Mouse (Mus musculus) heart, embryonic 13.5 days (tissue): Measurements from ENCODE around the gene Ogfrl1. TPM values are rescaled to one million over a fixed set of nuclear protein-coding genes. Genes with fewer than 3 reads are reported as not detected.

ENCODE experiments used
- ATAC-seq: fragments of 200-750 bp; cut with Nextera tagmentation; 2 replicates; pipeline ENCODE4 v1.8.0; 2017; ENCODE audit warnings: moderate TSS enrichment; ENCODE audit not compliant: insufficient number of reproducible peaks, low FRiP score, low TSS enrichment; ENCODE audit errors: extremely low read depth
- H3K27ac ChIP-seq: fragments of 300-500 bp; sonication (generic); replicated peaks from 2 replicates; pipeline ENCODE4 v1.5.1; 2015; ENCODE audit warnings: moderate library complexity, mild to moderate bottlenecking, inconsistent platforms
- H3K27me3 ChIP-seq: fragments of 300-500 bp; sonication (generic); replicated peaks from 2 replicates; pipeline ENCODE4 v1.6.1; 2015; ENCODE audit warnings: mild to moderate bottlenecking, inconsistent platforms
- H3K36me3 ChIP-seq: fragments of 300-500 bp; sonication (generic); 2 replicates; pipeline ENCODE4 v1.6.1; 2015; ENCODE audit warnings: mild to moderate bottlenecking, inconsistent platforms
- H3K4me1 ChIP-seq: fragments of 300-500 bp; sonication (generic); 2 replicates; pipeline ENCODE4 v1.6.1; 2015; ENCODE audit warnings: inconsistent platforms
- H3K4me2 ChIP-seq: fragments of 300-500 bp; sonication (generic); 2 replicates; pipeline ENCODE4 v1.6.1; 2015; ENCODE audit warnings: inconsistent platforms, mild to moderate bottlenecking, moderate library complexity
- H3K4me3 ChIP-seq: fragments of 300-500 bp; sonication (generic); 2 replicates; pipeline ENCODE4 v1.5.1; 2015; ENCODE audit warnings: moderate library complexity, mild to moderate bottlenecking, inconsistent platforms
- H3K9ac ChIP-seq: fragments of 300-500 bp; sonication (generic); 2 replicates; pipeline ENCODE4 v1.6.1; 2015; ENCODE audit warnings: inconsistent platforms, mild to moderate bottlenecking, moderate library complexity
- H3K9me3 ChIP-seq: fragments of 300-500 bp; sonication (generic); 2 replicates; pipeline ENCODE4 v1.6.1; 2016; ENCODE audit warnings: inconsistent platforms
- WGBS: fragments of 180-500 bp; shearing (Covaris S2); methylation state at CpG from one replicate; pipeline ENCODE4 v1.1.7; 2015; ENCODE audit warnings: mixed read lengths; 5-methylcytosine and 5-hydroxymethylcytosine counted together
- polyA plus RNA-seq: library from polyadenylated mRNA; unstranded; fragments of >200 nt; fragmentation: Nextera tagmentation; extraction: Ambion mirVana; gene quantifications from 2 replicates; pipeline ENCODE4 v1.2.1, GENCODE M21; 2015

Gene Ogfrl1
- polyA plus RNA-seq, 1 experiment from 2014 or later, result 6.2 TPM

- Histone ChIP-seq H3K27me3 (no peaks in the 10 kb centered on the region), H3K4me2 (no peak overlapping the region), H3K9me3 (no peaks in the 10 kb centered on the region), H3K4me3 (no peak overlapping the region), H3K9ac (no peak overlapping the region), H3K27ac (no peak overlapping the region), H3K36me3 (no peaks in the 10 kb centered on the region), H3K4me1 (no peaks in the 10 kb centered on the region)
- ATAC-seq, result no peak
- 67% methylated on average over 4 of the region's 4 CpGs for WGBS
Measured at GRCm38 (mm10) chr1:23351756-23352155, 45.8 kb downstream of the Ogfrl1 start.

- H3K9ac ChIP-seq, result no peak overlapping the region
- 78% methylated on average over 3 of the region's 3 CpGs for WGBS
- no peak for ATAC-seq
Measured at GRCm38 (mm10) chr1:23345633-23346032, 51.9 kb downstream of the Ogfrl1 start.

GRCm38 (mm10) chr1:23342864-23343263 is 54.7 kb downstream of the Ogfrl1 start:
- Histone ChIP-seq H3K9me3 (no peaks in the 10 kb centered on the region), H3K4me1 (no peaks in the 10 kb centered on the region), H3K4me2 (no peak overlapping the region), H3K27me3 (no peaks in the 10 kb centered on the region), H3K4me3 (no peak overlapping the region), H3K27ac (no peak overlapping the region), H3K9ac (no peak overlapping the region), H3K36me3 (no peaks in the 10 kb centered on the region)
- ATAC-seq, result no peak
- WGBS, result 82% methylated on average over 4 of the region's 4 CpGs

More at GRCm38 (mm10) chr1:23345633-23346032, 51.9 kb downstream of the Ogfrl1 start:
- Histone ChIP-seq H3K36me3 (no peaks in the 10 kb centered on the region), H3K27me3 (no peaks in the 10 kb centered on the region), H3K9me3 (no peaks in the 10 kb centered on the region), H3K4me2 (no peak overlapping the region), H3K4me3 (no peak overlapping the region), H3K27ac (no peak overlapping the region), H3K4me1 (no peaks in the 10 kb centered on the region)

GRCm38 (mm10) chr1:23342224-23342623 is 55.3 kb downstream of the Ogfrl1 start:
- no peaks in the 10 kb centered on the region for H3K9me3 ChIP-seq
- H3K27me3 ChIP-seq, result no peaks in the 10 kb centered on the region
- H3K4me2 ChIP-seq, result no peak overlapping the region
- no peak overlapping the region for H3K9ac ChIP-seq
- 78% methylated on average over 3 of the region's 3 CpGs for WGBS
- H3K4me3 ChIP-seq, result no peak overlapping the region
- H3K36me3 ChIP-seq, result no peaks in the 10 kb centered on the region
- no peak overlapping the region for H3K27ac ChIP-seq
- ATAC-seq, result no peak
- H3K4me1 ChIP-seq, result no peaks in the 10 kb centered on the region

GRCm38 (mm10) chr1:23335726-23336363 is 61.7 kb downstream of the Ogfrl1 start:
- H3K27ac ChIP-seq, result no peak overlapping the region
- no peak overlapping the region for H3K4me3 ChIP-seq
- peak; percentile 44; the same call in 1 of the 2 replicates for ATAC-seq
- no peaks in the 10 kb centered on the region for H3K36me3 ChIP-seq
- no peaks in the 10 kb centered on the region for H3K9me3 ChIP-seq
- no peak overlapping the region for H3K4me2 ChIP-seq
- H3K27me3 ChIP-seq, result no peaks in the 10 kb centered on the region
- H3K4me1 ChIP-seq, result no peaks in the 10 kb centered on the region
- H3K9ac ChIP-seq, result no peak overlapping the region
- 74% methylated on average over 13 of the region's 13 CpGs for WGBS

GRCm38 (mm10) chr1:23335050-23335449 is 62.5 kb downstream of the Ogfrl1 start:
- WGBS, result 76% methylated on average over 4 of the region's 4 CpGs
- Histone ChIP-seq H3K4me1 (no peaks in the 10 kb centered on the region), H3K27me3 (no peaks in the 10 kb centered on the region), H3K4me2 (no peak overlapping the region), H3K36me3 (no peaks in the 10 kb centered on the region), H3K9ac (no peak overlapping the region), H3K4me3 (no peak overlapping the region), H3K27ac (no peak overlapping the region), H3K9me3 (no peaks in the 10 kb centered on the region)
- ATAC-seq, result no peak

GRCm38 (mm10) chr1:23332192-23332591 is 65.4 kb downstream of the Ogfrl1 start:
- H3K36me3 ChIP-seq, result no peaks in the 10 kb centered on the region
- H3K4me2 ChIP-seq, result no peak overlapping the region
- no peaks in the 10 kb centered on the region for H3K27me3 ChIP-seq
- no peak overlapping the region for H3K4me3 ChIP-seq
- H3K9me3 ChIP-seq, result no peaks in the 10 kb centered on the region
- H3K9ac ChIP-seq, result no peak overlapping the region
- no peaks in the 10 kb centered on the region for H3K4me1 ChIP-seq
- WGBS, result 70% methylated on average over 4 of the region's 4 CpGs
- H3K27ac ChIP-seq, result no peak overlapping the region
- ATAC-seq, result no peak

- ATAC-seq, result no peak
- WGBS, result 83% methylated on average over 7 of the region's 7 CpGs
- Histone ChIP-seq H3K9ac (no peak overlapping the region), H3K36me3 (no peaks in the 10 kb centered on the region), H3K27ac (no peak overlapping the region), H3K27me3 (no peaks in the 10 kb centered on the region), H3K9me3 (no peaks in the 10 kb centered on the region), H3K4me3 (no peak overlapping the region), H3K4me2 (no peak overlapping the region), H3K4me1 (peaks cover 11% of the 10 kb centered on the region; the same call in 1 of the 2 replicates)
Measured at GRCm38 (mm10) chr1:23325160-23325559, 72.4 kb downstream of the Ogfrl1 start.

GRCm38 (mm10) chr1:23324226-23324625 is 73.3 kb downstream of the Ogfrl1 start:
- 19% methylated on average over 5 of the region's 5 CpGs for WGBS
- no peak for ATAC-seq

GRCm38 (mm10) chr1:23323286-23323685 is 74.3 kb downstream of the Ogfrl1 start:
- Histone ChIP-seq H3K9ac (no peak overlapping the region), H3K27me3 (no peaks in the 10 kb centered on the region), H3K36me3 (no peaks in the 10 kb centered on the region), H3K4me2 (no peak overlapping the region), H3K27ac (no peak overlapping the region), H3K4me1 (peaks cover 11% of the 10 kb centered on the region; the same call in 1 of the 2 replicates), H3K9me3 (no peaks in the 10 kb centered on the region), H3K4me3 (no peak overlapping the region)
- 68% methylated on average over 11 of the region's 11 CpGs for WGBS
- ATAC-seq, result no peak

More at GRCm38 (mm10) chr1:23324226-23324625, 73.3 kb downstream of the Ogfrl1 start:
- Histone ChIP-seq H3K36me3 (no peaks in the 10 kb centered on the region), H3K4me1 (peaks cover 11% of the 10 kb centered on the region; the same call in 1 of the 2 replicates), H3K9ac (no peak overlapping the region), H3K4me2 (no peak overlapping the region), H3K9me3 (no peaks in the 10 kb centered on the region), H3K27me3 (no peaks in the 10 kb centered on the region), H3K4me3 (no peak overlapping the region), H3K27ac (no peak overlapping the region)

GRCm38 (mm10) chr1:23322208-23322607 is 75.4 kb downstream of the Ogfrl1 start:
- Histone ChIP-seq H3K27ac (no peak overlapping the region), H3K36me3 (no peaks in the 10 kb centered on the region), H3K4me2 (no peak overlapping the region), H3K4me3 (no peak overlapping the region), H3K27me3 (no peaks in the 10 kb centered on the region), H3K9me3 (no peaks in the 10 kb centered on the region), H3K9ac (no peak overlapping the region), H3K4me1 (peaks cover 11% of the 10 kb centered on the region; the same call in 1 of the 2 replicates)
- WGBS, result 78% methylated on average over 4 of the region's 4 CpGs
- ATAC-seq, result no peak

GRCm38 (mm10) chr1:23321331-23321851 is 76.2 kb downstream of the Ogfrl1 start:
- H3K9me3 ChIP-seq, result no peaks in the 10 kb centered on the region
- H3K36me3 ChIP-seq, result no peaks in the 10 kb centered on the region
- peak overlapping the region; percentile 37 for H3K27ac ChIP-seq
- peaks cover 11% of the 10 kb centered on the region; the same call in 1 of the 2 replicates for H3K4me1 ChIP-seq
- H3K9ac ChIP-seq, result peak overlapping the region; percentile 59
- no peaks in the 10 kb centered on the region for H3K27me3 ChIP-seq
- WGBS, result 24% methylated on average over 10 of the region's 10 CpGs
- peak overlapping the region; percentile 31 for H3K4me3 ChIP-seq
- ATAC-seq, result no peak
- peak overlapping the region; percentile 63 for H3K4me2 ChIP-seq
